Mouse (Mus musculus) cerebellum, postnatal 10 days (tissue): ENCODE data around the gene Arl15.

Experiments
- DNase-seq, 2 experiments: peaks; one replicate each; pipeline ENCODE4 v3.0.0; 2021; ENCODE audit warnings: mixed read lengths in 2 of 2

Arl15 gene

GRCm38 (mm10) chr13:114159634-114160391 lies 365.5 kb downstream of the Arl15 start:
- peak in 1 of 2 experiments; percentile 10 for DNase-seq

- DNase-seq, result no peak
Observed at GRCm38 (mm10) chr13:114162753-114163152, 368.4 kb downstream of the Arl15 start.

DNA sequence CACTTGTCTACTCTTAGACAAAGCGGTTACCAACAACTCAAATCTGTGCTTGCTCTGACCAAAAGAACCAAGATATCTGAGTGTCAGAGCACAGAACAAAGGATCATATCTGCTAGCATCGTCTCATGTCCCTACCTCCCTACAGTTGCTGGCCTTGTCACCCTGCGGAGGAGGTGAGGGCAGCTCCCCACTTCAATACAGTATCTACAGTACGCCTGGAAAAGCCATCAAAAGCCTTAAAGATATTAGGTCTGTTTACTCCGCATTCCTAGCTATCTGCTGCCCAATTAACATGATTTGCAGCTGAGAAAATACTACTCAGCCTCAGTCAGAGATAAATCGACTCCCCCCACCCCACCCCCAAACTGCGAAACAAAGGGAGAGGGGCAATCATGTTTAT lies 371.3 kb downstream of the Arl15 start:
- no peak for DNase-seq

GRCm38 (mm10) chr13:114166439-114167183 lies 372.3 kb downstream of the Arl15 start:
- peak; percentile 23 to 34 for DNase-seq

DNA sequence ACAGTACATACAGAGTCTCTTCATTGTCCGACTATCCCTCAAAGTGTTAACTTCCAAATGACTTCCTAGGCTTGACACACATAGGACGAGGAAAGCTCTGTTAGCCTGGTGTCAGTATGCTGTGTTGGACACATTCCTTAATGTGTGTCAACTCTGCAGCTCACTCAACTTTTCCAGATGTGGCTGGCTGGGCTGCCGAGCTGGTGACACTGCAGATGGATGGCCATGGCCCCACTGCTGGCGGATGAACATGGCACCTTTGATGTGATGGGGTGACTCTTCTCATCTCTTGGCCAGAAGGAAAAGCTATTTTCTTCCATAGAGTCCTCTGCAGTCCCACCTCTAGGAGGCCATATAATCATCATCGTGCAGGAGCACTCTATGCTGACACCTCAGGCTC lies 375.8 kb downstream of the Arl15 start:
- no peak for DNase-seq

- no peak for DNase-seq
Observed at GRCm38 (mm10) chr13:114171465-114171864, 377.2 kb downstream of the Arl15 start.

DNA sequence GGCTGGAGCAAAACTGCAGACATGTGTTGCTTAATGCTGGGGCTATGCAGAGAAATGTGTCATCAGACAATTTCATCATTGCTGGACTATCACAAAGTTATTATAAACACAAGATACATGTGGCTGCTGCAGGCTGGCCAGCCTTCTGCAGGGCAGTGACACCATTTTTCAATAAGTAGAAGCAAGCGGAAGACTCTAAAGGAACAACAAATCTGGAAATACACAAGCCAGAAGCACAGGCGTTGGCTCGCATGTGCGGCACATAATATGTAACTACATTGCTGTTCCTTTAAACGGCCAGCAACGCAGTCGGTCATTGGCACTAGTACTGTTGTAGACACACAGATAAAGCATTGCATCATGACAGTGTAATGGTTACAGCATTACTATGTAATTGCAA lies 393.8 kb downstream of the Arl15 start:
- DNase-seq, result no peak

- no peak for DNase-seq
Observed at GRCm38 (mm10) chr13:114188801-114189200, 394.5 kb downstream of the Arl15 start.

- no peak for DNase-seq
Observed at GRCm38 (mm10) chr13:114189441-114189840, 395.1 kb downstream of the Arl15 start.

DNA sequence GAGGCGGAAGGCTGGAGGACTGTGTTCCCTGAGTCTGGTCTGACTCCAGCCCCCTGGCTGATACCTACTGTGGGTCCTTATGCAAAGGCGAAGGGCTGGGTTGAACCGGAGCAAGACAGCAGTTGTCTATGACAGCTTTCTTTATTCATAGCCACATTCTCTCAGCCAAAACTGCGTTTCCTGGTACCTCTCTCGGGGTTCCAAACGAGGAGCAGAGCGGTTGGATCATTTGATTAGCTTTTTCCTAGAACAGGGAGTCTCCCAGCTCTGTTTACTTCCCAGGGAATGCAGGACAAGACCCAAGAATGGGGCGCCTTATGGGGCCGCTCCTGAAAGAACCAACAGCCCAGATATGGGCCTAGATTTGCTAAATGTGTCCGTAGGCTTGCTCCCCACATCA lies 396.6 kb downstream of the Arl15 start:
- no peak for DNase-seq

DNA sequence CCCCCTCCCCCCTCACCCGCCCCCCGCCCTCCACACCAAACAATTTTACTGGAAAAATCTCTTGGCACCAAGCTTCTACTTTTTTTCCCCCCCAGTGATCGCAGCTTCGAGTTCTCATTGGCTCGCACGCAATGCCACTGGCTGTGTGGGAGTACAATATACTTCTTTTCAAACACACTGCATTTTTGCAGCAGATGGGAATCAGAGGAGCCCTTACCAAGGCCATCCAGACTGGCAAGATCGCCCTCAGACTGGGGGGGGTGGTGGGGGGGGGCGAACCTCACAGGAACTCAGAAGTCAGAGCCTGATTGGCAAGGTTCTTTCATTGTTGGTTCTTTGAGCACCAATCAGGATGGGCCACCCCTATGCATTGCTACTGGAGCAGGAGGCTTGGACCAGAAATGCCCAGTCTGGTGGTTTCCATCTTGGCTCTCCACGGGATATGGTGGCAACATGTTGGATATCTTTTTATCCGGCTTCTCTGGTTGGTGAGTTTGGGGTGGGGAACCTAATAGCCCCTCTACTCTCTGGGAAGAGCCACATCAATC lies 404.0 kb downstream of the Arl15 start:
- DNase-seq, result peak; percentile 34 to 35

GRCm38 (mm10) chr13:114199746-114200145 lies 405.4 kb downstream of the Arl15 start:
- no peak for DNase-seq

- DNase-seq, result no peak
Observed at GRCm38 (mm10) chr13:114200545-114200944, 406.2 kb downstream of the Arl15 start.

DNA sequence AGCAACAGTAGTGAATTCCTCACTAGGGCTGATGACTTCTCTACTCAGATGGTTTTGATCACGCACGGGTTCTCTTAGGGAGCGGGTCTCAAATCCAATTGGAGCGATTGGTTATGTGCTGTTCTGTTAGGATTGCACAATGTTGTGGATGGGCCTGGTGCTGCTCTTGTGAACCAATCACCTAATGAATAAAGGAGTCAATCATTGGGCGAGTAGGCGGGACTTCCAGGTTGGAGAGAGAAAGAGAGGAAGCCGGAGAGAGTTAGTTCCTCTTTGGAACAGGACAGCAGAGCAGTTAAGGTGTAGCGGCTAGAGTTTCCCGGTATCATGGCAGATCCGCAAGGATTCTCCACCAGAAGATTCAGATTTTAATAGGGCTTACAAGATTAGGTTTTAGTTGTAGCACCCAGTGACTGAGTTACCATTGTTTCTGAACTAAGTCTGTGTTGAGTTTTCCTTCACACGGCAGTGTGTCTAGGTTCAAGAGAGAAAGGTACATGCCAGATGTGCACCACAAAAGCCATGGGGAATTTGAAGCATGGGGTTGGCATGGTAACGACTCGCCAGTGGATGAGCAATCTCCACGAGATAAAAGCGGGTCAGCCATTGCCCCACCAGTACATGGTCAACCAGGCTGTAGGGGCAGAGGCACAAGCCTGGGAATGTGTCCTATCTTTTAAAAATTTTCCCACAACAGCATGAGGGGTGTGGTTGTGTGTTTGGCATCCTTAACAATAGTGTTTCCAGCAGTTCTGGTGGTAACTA lies 408.7 kb downstream of the Arl15 start:
- no peak for DNase-seq
